ENCODE assay signal across 9 mouse cellular contexts in genomic region chr6:59412417-59413346, GRCm38 (mm10). TPM values are rescaled to one million over a fixed set of nuclear protein-coding genes. Genes with fewer than 3 reads are reported as not detected.
A peak's percentile ranks its signal among the peaks of the same experiment; 100 is the strongest.
DNase-seq lines count a peak whose midpoint lies in the region; ATAC-seq and TF ChIP-seq lines count a peak whose summit lies in the region.
"Had no signal": no experiment of that assay in that cellular context is flagged by ENCODE, and none has a peak within 500 bp of the region (broad histone marks: within the 10 kb centered on the region; RNA-seq: fewer than 3 reads in every experiment).

No protein-coding gene starts in this region.

- H3K27me3 ChIP-seq in forebrain, embryonic 10.5 days (ENCODE audit: poor library complexity, severe bottlenecking): no peaks in the 10 kb centered on the region
- no peaks in the 10 kb centered on the region for H3K27me3 ChIP-seq in forebrain, postnatal 0 days (ENCODE audit: insufficient read depth, low read length)
- no peaks in the 10 kb centered on the region for H3K27me3 ChIP-seq in spleen, adult 2 months (ENCODE audit: control insufficient read depth, insufficient read depth, low read length)
- H3K27me3 ChIP-seq in limb, embryonic 12.5 days: no peaks in the 10 kb centered on the region

- peaks cover 18% of the 10 kb centered on the region for H3K4me1 ChIP-seq in forebrain, embryonic 10.5 days
- peaks cover 4% of the 10 kb centered on the region; the same call in 1 of the 2 replicates for H3K4me1 ChIP-seq in forebrain, postnatal 0 days (ENCODE audit: insufficient read depth)
- H3K4me1 ChIP-seq in spleen, adult 2 months (ENCODE audit: control insufficient read depth, insufficient read depth, insufficient read length): peaks cover 2% of the 10 kb centered on the region; the same call in 1 of the 2 replicates
- H3K4me1 ChIP-seq in limb, embryonic 12.5 days (replicated peaks): peaks cover 10% of the 10 kb centered on the region

- no peaks in the 10 kb centered on the region for H3K36me3 ChIP-seq in forebrain, embryonic 10.5 days (replicated peaks)
- H3K36me3 ChIP-seq in forebrain, postnatal 0 days (ENCODE audit: insufficient read depth): no peaks in the 10 kb centered on the region
- no peaks in the 10 kb centered on the region for H3K36me3 ChIP-seq in spleen, adult 2 months (ENCODE audit: control insufficient read depth, insufficient read depth, low read length)
- H3K36me3 ChIP-seq in limb, embryonic 12.5 days: no peaks in the 10 kb centered on the region

- ATAC-seq in forebrain, postnatal 0 days: no peak
- ATAC-seq in limb, embryonic 12.5 days (ENCODE audit: insufficient number of reproducible peaks, insufficient read depth, low FRiP score, low TSS enrichment, low read depth): peak; percentile 38; the same call in 1 of the 2 replicates
- ATAC-seq: liver, postnatal 0 days had no signal

- no peak overlapping the region for H3K9ac ChIP-seq in forebrain, postnatal 0 days
- no peak overlapping the region for H3K9ac ChIP-seq in limb, embryonic 12.5 days (replicated peaks)
- H3K9ac ChIP-seq: liver, postnatal 0 days had no signal

- H3K4me2 ChIP-seq in forebrain, postnatal 0 days (ENCODE audit: low read depth): no peak overlapping the region
- H3K4me2 ChIP-seq in limb, embryonic 12.5 days: peak overlapping the region; percentile 24

- TF ChIP-seq CTCF in forebrain, postnatal 0 days (IDR thresholded peaks at IDR 0.05; ENCODE audit: low read depth): no peak
- no peak for TF ChIP-seq CTCF in spleen, adult 2 months (IDR thresholded peaks at IDR 0.05; ENCODE audit: extremely low read depth, insufficient read depth, insufficient read length, insufficient replicate concordance)

- no peaks in the 10 kb centered on the region for H3K9me3 ChIP-seq in forebrain, embryonic 10.5 days
- H3K9me3 ChIP-seq in forebrain, postnatal 0 days (ENCODE audit: low read length): no peaks in the 10 kb centered on the region
- no peaks in the 10 kb centered on the region for H3K9me3 ChIP-seq in limb, embryonic 12.5 days

- H3K4me3 ChIP-seq in forebrain, embryonic 10.5 days: no peak overlapping the region
- no peak overlapping the region for H3K4me3 ChIP-seq in forebrain, postnatal 0 days (ENCODE audit: low read depth, low read length)
- no peak overlapping the region for H3K4me3 ChIP-seq in spleen, adult 2 months (ENCODE audit: extremely low read depth, insufficient read depth, insufficient read length)
- no peak overlapping the region for H3K4me3 ChIP-seq in limb, embryonic 12.5 days (replicated peaks)

- H3K27ac ChIP-seq in forebrain, embryonic 10.5 days: 0 out of 2 replicates have a peak overlapping the region, but pooled peaks have one; percentile 11
- H3K27ac ChIP-seq in forebrain, postnatal 0 days (ENCODE audit: low read depth, low read length): no peak overlapping the region
- peak overlapping the region; percentile 41; the same call in 1 of the 2 replicates for H3K27ac ChIP-seq in spleen, adult 2 months (ENCODE audit: insufficient read depth, low read length)
- H3K27ac ChIP-seq in limb, embryonic 12.5 days: peak overlapping the region; percentile 81

- TF ChIP-seq POLR2A in spleen, adult 2 months (IDR thresholded peaks at IDR 0.05; ENCODE audit: low read depth, low read length): no peak

- 48% methylated on average over 13 of the region's 13 CpGs for WGBS in forebrain, embryonic 10.5 days
- WGBS in forebrain, postnatal 0 days: 18% methylated on average over 13 of the region's 13 CpGs
- WGBS in spleen, adult 2 months: 7% methylated on average over 13 of the region's 13 CpGs
- WGBS in limb, embryonic 12.5 days: 29% methylated on average over 13 of the region's 13 CpGs

- no peak for DNase-seq in forebrain, embryonic 10.5 days (ENCODE audit: extremely low spot score, low spot score)
- no peak for DNase-seq in forebrain, postnatal 0 days
- DNase-seq in spleen, adult 2 months (ENCODE audit: low read depth in 1 of 2, low spot score in 2 of 2): peak; percentile 6 to 29
- DNase-seq in spleen, postnatal 4 days (ENCODE audit: low spot score in 2 of 2): no peak
- DNase-seq in layer of hippocampus, postnatal 14 days (ENCODE audit: low spot score in 2 of 2): no peak
- no peak for DNase-seq in layer of hippocampus, postnatal 36 days
- no peak for DNase-seq in urinary bladder, postnatal 25 days (ENCODE audit: low spot score)
- DNase-seq: liver, postnatal 0 days had no signal

RNA-seq across cellular contexts. Expression of gene Gprin3, which starts 13.4 kb away (rescaled TPM):
- 0.02 and 0.05 TPM in 2 replicates for polyA plus RNA-seq in forebrain, embryonic 10.5 days (2016; fragmentation: Nextera tagmentation; extraction: Ambion mirVana)
- 16.8 and 22.7 TPM in 2 replicates for total RNA-seq in forebrain, postnatal 0 days (2014; rRNA removed)
- 4.2 and 8.8 TPM in 2 replicates for polyA plus RNA-seq in forebrain, postnatal 0 days (2015; fragmentation: Nextera tagmentation; extraction: Ambion mirVana)
- polyA plus RNA-seq in spleen, adult 2 months (2012; rRNA removed): 0.38 and 0.50 TPM in 2 replicates
- polyA plus RNA-seq in limb, embryonic 12.5 days (2016; fragmentation: Nextera tagmentation; extraction: Ambion mirVana): 0.82 and 0.93 TPM in 2 replicates
- total RNA-seq in layer of hippocampus, postnatal 14 days (2021): 10 to 100 TPM; 10.3 to 12.3 TPM
- total RNA-seq in layer of hippocampus, postnatal 36 days (2021): 10 to 100 TPM in 1 of 2 experiments, 1 to 10 TPM in 1; 9.7 to 11.1 TPM

Comparison
In these comparisons a context has a peak if more than half of its experiments do, and no peak if none do; other contexts are left out.
1. DNase-seq: peak in spleen, adult 2 months (2 of 2); none in forebrain, embryonic 10.5 days (single experiment), forebrain, postnatal 0 days (single experiment), spleen, postnatal 4 days (0 of 2), layer of hippocampus, postnatal 14 days (0 of 2), layer of hippocampus, postnatal 36 days (0 of 2) and urinary bladder, postnatal 25 days (single experiment).